Mouse (Mus musculus) neural tube, embryonic 15.5 days (tissue): Measurements from ENCODE around the gene Shq1. TPM values are rescaled to one million over a fixed set of nuclear protein-coding genes. Genes with fewer than 3 reads are reported as not detected.

Experiments
- ATAC-seq: fragments of 200-750 bp; cut with Nextera tagmentation; 2 replicates; pipeline ENCODE4 v1.8.0; 2017; ENCODE audit warnings: mild to moderate bottlenecking, moderate TSS enrichment, moderate library complexity; ENCODE audit not compliant: low FRiP score
- H3K27ac ChIP-seq: fragments of 300-500 bp; sonication (generic); replicated peaks from 2 replicates; pipeline ENCODE4 v1.5.1; 2015; ENCODE audit warnings: mild to moderate bottlenecking, inconsistent platforms
- H3K27me3 ChIP-seq: fragments of 300-500 bp; sonication (generic); replicated peaks from 2 replicates; pipeline ENCODE4 v1.6.1; 2015; ENCODE audit warnings: inconsistent platforms
- H3K36me3 ChIP-seq: fragments of 300-500 bp; sonication (generic); 2 replicates; pipeline ENCODE4 v1.6.1; 2015; ENCODE audit warnings: inconsistent platforms
- H3K4me1 ChIP-seq: fragments of 300-500 bp; sonication (generic); 2 replicates; pipeline ENCODE4 v1.6.1; 2015; ENCODE audit warnings: inconsistent platforms
- H3K4me2 ChIP-seq: fragments of 300-500 bp; sonication (generic); 2 replicates; pipeline ENCODE4 v1.6.1; 2015; ENCODE audit warnings: inconsistent platforms, mild to moderate bottlenecking, moderate library complexity
- H3K4me3 ChIP-seq: fragments of 300-500 bp; sonication (generic); replicated peaks from 2 replicates; pipeline ENCODE4 v1.5.1; 2015; ENCODE audit warnings: mild to moderate bottlenecking, inconsistent platforms
- H3K9ac ChIP-seq: fragments of 300-500 bp; sonication (generic); replicated peaks from 2 replicates; pipeline ENCODE4 v1.6.1; 2015; ENCODE audit warnings: mild to moderate bottlenecking, inconsistent platforms
- H3K9me3 ChIP-seq: fragments of 300-500 bp; sonication (generic); replicated peaks from 2 replicates; pipeline ENCODE4 v1.6.1; 2016; ENCODE audit warnings: inconsistent platforms
- WGBS: fragments of 180-500 bp; shearing (Covaris S2); methylation state at CpG from one replicate; pipeline ENCODE4 v1.1.7; 2015; ENCODE audit warnings: mixed read lengths; 5-methylcytosine and 5-hydroxymethylcytosine counted together
- polyA plus RNA-seq: library from polyadenylated mRNA; unstranded; fragments of >200 nt; fragmentation: Nextera tagmentation; extraction: Ambion mirVana; gene quantifications from 2 replicates; pipeline ENCODE4 v1.2.1, GENCODE M21; 2015

The Shq1 gene
- polyA plus RNA-seq, 1 experiment from 2014 or later = 8.9 TPM

GRCm38 (mm10) chr6:100527972-100528371 lies 143.0 kb downstream of the Shq1 start:
- no peak overlapping the region for H3K4me3 ChIP-seq
- no peak overlapping the region for H3K9ac ChIP-seq
- WGBS = 88% methylated on average over 5 of the region's 5 CpGs
- H3K27me3 ChIP-seq = peaks cover 5% of the 10 kb centered on the region
- no peak for ATAC-seq
- no peak overlapping the region for H3K27ac ChIP-seq
- no peak overlapping the region for H3K4me2 ChIP-seq
- no peaks in the 10 kb centered on the region for H3K36me3 ChIP-seq
- H3K4me1 ChIP-seq = peaks cover 12% of the 10 kb centered on the region
- H3K9me3 ChIP-seq = no peaks in the 10 kb centered on the region

DNA sequence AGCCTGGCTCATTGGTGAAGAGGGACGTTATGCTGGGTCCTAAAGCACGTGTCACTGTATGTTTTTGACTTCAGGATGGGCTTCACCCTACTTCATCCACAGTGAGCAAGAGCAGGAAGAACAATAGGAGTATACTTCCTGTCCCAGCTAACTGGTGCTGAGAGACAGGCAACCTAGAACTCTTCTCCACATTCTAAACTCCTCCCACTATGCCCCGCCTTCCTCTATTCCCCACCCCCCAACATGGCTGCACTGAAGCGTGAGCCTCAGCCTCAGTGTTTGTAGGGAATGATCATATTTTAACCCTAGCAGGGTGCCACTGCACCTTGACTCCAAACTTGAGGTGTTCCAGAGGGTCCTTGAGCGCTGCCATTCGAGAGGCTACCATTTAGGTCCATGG lies 143.8 kb downstream of the Shq1 start:
- H3K9me3 ChIP-seq = no peaks in the 10 kb centered on the region
- no peak for ATAC-seq
- no peaks in the 10 kb centered on the region for H3K36me3 ChIP-seq
- H3K9ac ChIP-seq = no peak overlapping the region
- 91% methylated on average over 6 of the region's 6 CpGs for WGBS
- H3K4me3 ChIP-seq = no peak overlapping the region
- peaks cover 12% of the 10 kb centered on the region for H3K4me1 ChIP-seq
- H3K27me3 ChIP-seq = peaks cover 5% of the 10 kb centered on the region
- H3K27ac ChIP-seq = no peak overlapping the region
- H3K4me2 ChIP-seq = no peak overlapping the region

DNA sequence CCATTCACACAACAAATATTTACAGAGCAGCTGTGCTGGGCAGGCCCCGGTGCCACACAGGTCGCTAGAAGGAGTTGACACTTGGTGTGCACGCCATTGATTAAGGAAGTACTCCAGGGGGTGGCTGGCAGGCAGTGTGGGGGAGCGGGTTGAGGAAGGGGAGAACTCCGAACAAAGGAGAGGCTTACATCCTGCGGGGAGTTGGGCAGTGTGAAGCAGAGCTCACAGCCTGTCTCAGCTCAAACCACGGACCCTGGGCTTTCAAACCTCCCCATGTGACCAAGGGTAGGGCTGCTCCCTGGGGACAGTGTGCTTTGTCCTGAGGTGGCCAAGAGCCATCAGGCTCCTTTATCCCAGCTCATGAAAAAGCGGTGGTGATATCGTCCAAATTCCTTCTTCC lies 144.9 kb downstream of the Shq1 start:
- peaks cover 5% of the 10 kb centered on the region for H3K27me3 ChIP-seq
- H3K9me3 ChIP-seq = no peaks in the 10 kb centered on the region
- no peak overlapping the region for H3K4me3 ChIP-seq
- H3K27ac ChIP-seq = no peak overlapping the region
- no peaks in the 10 kb centered on the region for H3K36me3 ChIP-seq
- peak overlapping the region; percentile 5; the same call in 1 of the 2 replicates for H3K4me2 ChIP-seq
- no peak overlapping the region for H3K9ac ChIP-seq
- peaks cover 16% of the 10 kb centered on the region for H3K4me1 ChIP-seq
- WGBS = 6% methylated on average over 9 of the region's 9 CpGs
- no peak for ATAC-seq

DNA sequence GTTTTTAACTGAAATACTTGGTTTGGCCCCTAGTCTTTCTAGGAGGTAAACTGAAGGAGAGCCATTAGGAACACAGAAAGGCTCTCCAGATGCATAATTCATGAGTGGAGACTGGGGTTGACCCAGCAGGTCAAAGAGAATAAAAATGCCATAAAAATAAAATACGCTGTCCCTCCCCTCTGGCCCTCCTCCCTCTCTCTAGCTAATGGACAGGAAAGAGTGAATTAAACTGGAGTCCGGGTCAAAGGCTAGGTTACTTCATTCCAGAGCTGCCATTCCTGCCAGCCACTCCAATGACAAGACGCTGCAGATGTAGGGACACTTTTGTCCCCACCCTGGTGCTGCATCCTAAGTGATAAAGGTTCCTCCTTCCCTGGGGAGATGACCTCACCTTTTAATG lies 145.5 kb downstream of the Shq1 start:
- no peak overlapping the region for H3K4me3 ChIP-seq
- H3K36me3 ChIP-seq = no peaks in the 10 kb centered on the region
- no peak overlapping the region for H3K9ac ChIP-seq
- H3K27me3 ChIP-seq = peaks cover 5% of the 10 kb centered on the region
- no peak for ATAC-seq
- H3K27ac ChIP-seq = no peak overlapping the region
- H3K4me2 ChIP-seq = 0 out of 2 replicates have a peak overlapping the region, but pooled peaks have one; percentile 5
- 9% methylated on average over 3 of the region's 3 CpGs for WGBS
- no peaks in the 10 kb centered on the region for H3K9me3 ChIP-seq
- H3K4me1 ChIP-seq = peaks cover 18% of the 10 kb centered on the region

- Histone ChIP-seq H3K4me1 (peaks cover 27% of the 10 kb centered on the region), H3K4me2 (no peak overlapping the region), H3K4me3 (no peak overlapping the region), H3K27ac (no peak overlapping the region), H3K27me3 (peaks cover 7% of the 10 kb centered on the region; the same call in 1 of the 2 replicates), H3K36me3 (no peaks in the 10 kb centered on the region), H3K9ac (no peak overlapping the region), H3K9me3 (no peaks in the 10 kb centered on the region)
- ATAC-seq = no peak
- 82% methylated on average over 3 of the region's 3 CpGs for WGBS
These were observed 148.5 kb downstream of the Shq1 start for GRCm38 (mm10) chr6:100522495-100522894.

DNA sequence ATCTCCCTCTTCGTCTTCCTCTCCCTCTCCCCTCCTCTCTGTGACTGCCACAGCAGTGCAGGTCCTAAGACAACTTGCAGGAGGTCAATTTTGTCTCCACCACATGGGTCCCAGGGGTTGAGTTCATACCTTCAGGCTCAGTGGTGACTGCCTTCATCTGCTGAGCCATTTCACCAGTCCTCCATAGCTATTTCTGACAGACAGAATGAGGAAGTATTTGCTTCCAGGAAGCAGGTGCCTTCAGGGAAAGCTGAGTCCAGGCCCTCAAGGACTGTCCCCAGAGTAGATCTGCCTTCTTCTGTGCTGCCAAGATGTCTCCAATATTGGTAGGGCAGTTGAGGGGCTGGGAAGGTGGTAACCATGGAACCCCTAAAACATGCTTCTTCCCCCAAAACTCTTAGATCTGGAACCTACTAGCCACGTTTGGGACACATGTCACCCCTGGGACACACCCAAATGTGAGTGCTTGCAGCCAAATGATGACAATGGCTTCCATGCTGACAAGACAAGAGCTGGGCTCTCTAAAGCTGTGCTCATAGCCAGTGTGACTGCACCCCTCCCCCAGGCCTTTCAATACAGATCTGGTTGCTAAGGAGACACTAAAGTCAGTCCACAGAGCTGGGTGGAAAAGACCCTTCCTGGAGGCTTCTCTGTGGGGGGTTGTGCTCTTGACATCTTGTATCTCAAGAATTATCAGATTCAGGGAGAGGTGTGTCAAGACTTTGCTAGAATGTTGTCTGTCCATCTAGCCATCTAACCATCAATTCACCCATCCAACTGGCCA lies 149.2 kb downstream of the Shq1 start:
- Histone ChIP-seq H3K9ac (no peak overlapping the region), H3K27ac (no peak overlapping the region), H3K4me3 (no peak overlapping the region), H3K4me1 (peaks cover 30% of the 10 kb centered on the region), H3K27me3 (peaks cover 7% of the 10 kb centered on the region; the same call in 1 of the 2 replicates), H3K9me3 (no peaks in the 10 kb centered on the region), H3K36me3 (no peaks in the 10 kb centered on the region), H3K4me2 (no peak overlapping the region)
- ATAC-seq = no peak
- 56% methylated on average over 2 of the region's 2 CpGs for WGBS

GRCm38 (mm10) chr6:100520558-100521099 lies 150.3 kb downstream of the Shq1 start:
- no peak for ATAC-seq
- Histone ChIP-seq H3K27ac (no peak overlapping the region), H3K4me3 (no peak overlapping the region), H3K27me3 (peaks cover 7% of the 10 kb centered on the region; the same call in 1 of the 2 replicates), H3K9me3 (no peaks in the 10 kb centered on the region), H3K4me2 (no peak overlapping the region), H3K36me3 (no peaks in the 10 kb centered on the region), H3K9ac (no peak overlapping the region), H3K4me1 (peaks cover 24% of the 10 kb centered on the region)
- 68% methylated on average over 5 of the region's 5 CpGs for WGBS

GRCm38 (mm10) chr6:100519837-100520236 lies 151.1 kb downstream of the Shq1 start:
- no peak overlapping the region for H3K4me2 ChIP-seq
- H3K4me3 ChIP-seq = no peak overlapping the region
- peaks cover 7% of the 10 kb centered on the region; the same call in 1 of the 2 replicates for H3K27me3 ChIP-seq
- ATAC-seq = no peak
- 40% methylated on average over 12 of the region's 12 CpGs for WGBS
- peaks cover 19% of the 10 kb centered on the region for H3K4me1 ChIP-seq
- no peaks in the 10 kb centered on the region for H3K9me3 ChIP-seq
- no peak overlapping the region for H3K9ac ChIP-seq
- H3K27ac ChIP-seq = no peak overlapping the region
- no peaks in the 10 kb centered on the region for H3K36me3 ChIP-seq

Other genes starting within 250 kb of the Shq1 start
- 2.2 and 2.6 TPM in 2 replicates for gene Gxylt2, start 33.6 kb upstream of the Shq1 start, polyA plus RNA-seq
- gene Ppp4r2, start 162.5 kb upstream of the Shq1 start, polyA plus RNA-seq = 13.3 and 14.8 TPM in 2 replicates